Mouse (Mus musculus): ENCODE results near the gene Dcaf12.

DNA sequence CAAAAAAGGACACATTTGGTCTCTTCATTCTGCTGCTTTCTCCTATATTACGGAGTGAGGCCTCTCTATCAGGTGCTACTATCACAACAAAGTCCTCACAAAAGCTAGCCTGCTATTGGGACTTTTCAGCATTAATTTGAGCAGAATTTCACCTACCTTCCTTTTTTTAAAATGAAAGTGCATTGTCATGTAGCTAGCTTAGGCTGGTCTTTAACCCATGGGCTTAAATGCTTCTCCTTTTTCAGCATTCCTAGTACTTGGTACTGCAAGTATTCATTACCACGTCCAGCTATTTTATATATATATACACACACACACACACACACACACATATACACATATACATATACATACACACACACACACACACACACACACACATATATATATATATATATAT lies 44.0 kb upstream of the Dcaf12 start:
- no peak for TF ChIP-seq E2F4 (IDR thresholded peaks at IDR 0.05; ENCODE audit: insufficient read depth)
- no peak for TF ChIP-seq MAX (IDR thresholded peaks at IDR 0.05; ENCODE audit: low read depth)
- TF ChIP-seq POLR2A (IDR thresholded peaks at IDR 0.05; ENCODE audit: insufficient read length, low read depth): no peak
- no peak for TF ChIP-seq TCF12 (IDR thresholded peaks at IDR 0.05; ENCODE audit: insufficient read depth, poor library complexity, severe bottlenecking)
- no peak for TF ChIP-seq USF1 (IDR thresholded peaks at IDR 0.05; ENCODE audit: low read depth)
- no peak for TF ChIP-seq TCF3 (IDR thresholded peaks at IDR 0.05; ENCODE audit: insufficient read length, low read depth)
- TF ChIP-seq POLR2AphosphoS2 (IDR thresholded peaks at IDR 0.05; ENCODE audit: insufficient read length, low read depth): no peak
- TF ChIP-seq CEBPB (IDR thresholded peaks at IDR 0.05; ENCODE audit: insufficient read depth, poor library complexity, severe bottlenecking): no peak
- TF ChIP-seq REST (IDR thresholded peaks at IDR 0.05; ENCODE audit: insufficient read depth, insufficient read length): no peak

All from myocyte (in vitro differentiated cells).